Mouse (Mus musculus) intestine, embryonic 14.5 days (tissue): ENCODE measurements at regions not wholly inside any gene's neighbourhood (a gene's known extent, or its start where the extent isn't known, plus 50 kb on each side); places are given as distances from the start of the nearest gene placed in this dataset.

Experiments
- ATAC-seq: fragments of 200-750 bp; cut with Nextera tagmentation; replicated peaks from 2 replicates; pipeline ENCODE4 v1.8.0; 2017; ENCODE audit warnings: low read depth, moderate number of reproducible peaks, moderate TSS enrichment, moderate library complexity; ENCODE audit not compliant: low FRiP score, low TSS enrichment
- DNase-seq: peaks from one replicate; pipeline ENCODE4 v3.0.0-alpha.2; 2018; ENCODE audit warnings: low spot score
- H3K27ac ChIP-seq: fragments of 300-500 bp; sonication (generic); 2 replicates; pipeline ENCODE4 v1.5.1; 2014; ENCODE audit warnings: low read depth, mild to moderate bottlenecking, control low read depth
- H3K27me3 ChIP-seq: fragments of 300-500 bp; sonication (generic); replicated peaks from 2 replicates; pipeline ENCODE4 v1.6.1; 2014; ENCODE audit warnings: low read length, control low read depth; ENCODE audit not compliant: control insufficient read depth, insufficient read depth
- H3K36me3 ChIP-seq: fragments of 300-500 bp; sonication (generic); 2 replicates; pipeline ENCODE4 v1.6.1; 2014; ENCODE audit warnings: low read length, control low read depth; ENCODE audit not compliant: control insufficient read depth, insufficient read depth
- H3K4me1 ChIP-seq: fragments of 300-500 bp; sonication (generic); replicated peaks from 2 replicates; pipeline ENCODE4 v1.6.1; 2014; ENCODE audit warnings: low read length, control low read depth, mixed read lengths; ENCODE audit not compliant: control insufficient read depth, insufficient read depth
- H3K4me2 ChIP-seq: fragments of 300-500 bp; sonication (generic); 2 replicates; pipeline ENCODE4 v1.6.1; 2014; ENCODE audit warnings: low read length
- H3K4me3 ChIP-seq: fragments of 300-500 bp; sonication (generic); 2 replicates; pipeline ENCODE4 v1.5.1; 2014; ENCODE audit warnings: low read depth, low read length, control low read depth, mixed read lengths
- H3K9ac ChIP-seq: fragments of 300-500 bp; sonication (generic); 2 replicates; pipeline ENCODE4 v1.6.1; 2014; ENCODE audit warnings: mild to moderate bottlenecking, low read length
- H3K9me3 ChIP-seq: fragments of 300-500 bp; sonication (generic); 2 replicates; pipeline ENCODE4 v1.6.1; 2016; ENCODE audit warnings: low read length, control low read depth; ENCODE audit not compliant: control insufficient read depth
- WGBS: fragments of 180-500 bp; shearing (Covaris S2); extraction: QIAGEN DNeasy Blood & Tissue Kit; methylation state at CpG from one replicate; pipeline ENCODE4 v1.1.7; 2014; 5-methylcytosine and 5-hydroxymethylcytosine counted together

GRCm38 (mm10) chr15:58718282-58718681 is 170.8 kb upstream of the Gm49356 start:
- Histone ChIP-seq H3K4me2 (no peak overlapping the region), H3K4me1 (no peaks in the 10 kb centered on the region), H3K36me3 (no peaks in the 10 kb centered on the region), H3K27ac (no peak overlapping the region), H3K4me3 (no peak overlapping the region), H3K9me3 (no peaks in the 10 kb centered on the region), H3K9ac (no peak overlapping the region), H3K27me3 (no peaks in the 10 kb centered on the region)
- no peak for ATAC-seq
- no peak for DNase-seq
- 65% methylated on average over 7 of the region's 7 CpGs for WGBS

- no peak overlapping the region for H3K4me2 ChIP-seq
Observed at GRCm38 (mm10) chr15:58719410-58719809, 169.7 kb upstream of the Gm49356 start.

GRCm38 (mm10) chr15:58727041-58727440 is 162.1 kb upstream of the Gm49356 start:
- no peaks in the 10 kb centered on the region for H3K27me3 ChIP-seq
- no peak overlapping the region for H3K27ac ChIP-seq
- H3K4me1 ChIP-seq: no peaks in the 10 kb centered on the region
- H3K9ac ChIP-seq: no peak overlapping the region
- H3K4me2 ChIP-seq: no peak overlapping the region
- H3K4me3 ChIP-seq: no peak overlapping the region
- WGBS: 79% methylated on average over 4 of the region's 4 CpGs
- ATAC-seq (no peak), DNase-seq (no peak)
- no peaks in the 10 kb centered on the region for H3K36me3 ChIP-seq
- H3K9me3 ChIP-seq: no peaks in the 10 kb centered on the region

More at GRCm38 (mm10) chr15:58719410-58719809, 169.7 kb upstream of the Gm49356 start:
- WGBS: 86% methylated on average over 6 of the region's 6 CpGs
- Histone ChIP-seq H3K9me3 (no peaks in the 10 kb centered on the region), H3K9ac (no peak overlapping the region), H3K4me1 (no peaks in the 10 kb centered on the region), H3K27ac (no peak overlapping the region), H3K27me3 (no peaks in the 10 kb centered on the region), H3K4me3 (no peak overlapping the region), H3K36me3 (no peaks in the 10 kb centered on the region)
- no peak for ATAC-seq
- no peak for DNase-seq

GRCm38 (mm10) chr15:58728264-58728663 is 160.8 kb upstream of the Gm49356 start:
- Histone ChIP-seq H3K4me1 (no peaks in the 10 kb centered on the region), H3K9me3 (no peaks in the 10 kb centered on the region), H3K36me3 (no peaks in the 10 kb centered on the region), H3K9ac (no peak overlapping the region), H3K27me3 (no peaks in the 10 kb centered on the region), H3K4me2 (no peak overlapping the region), H3K27ac (no peak overlapping the region), H3K4me3 (no peak overlapping the region)
- DNase-seq: no peak
- no peak for ATAC-seq
- WGBS: 98% methylated on average over 2 of the region's 2 CpGs

GRCm38 (mm10) chr15:58730861-58731260 is 158.2 kb upstream of the Gm49356 start:
- no peak overlapping the region for H3K9ac ChIP-seq
- no peaks in the 10 kb centered on the region for H3K27me3 ChIP-seq
- no peak for ATAC-seq
- no peaks in the 10 kb centered on the region for H3K4me1 ChIP-seq
- H3K27ac ChIP-seq: no peak overlapping the region
- no peaks in the 10 kb centered on the region for H3K9me3 ChIP-seq
- H3K4me3 ChIP-seq: no peak overlapping the region
- DNase-seq: no peak
- 85% methylated on average over 4 of the region's 4 CpGs for WGBS
- no peaks in the 10 kb centered on the region for H3K36me3 ChIP-seq
- no peak overlapping the region for H3K4me2 ChIP-seq

- ATAC-seq: no peak
- Histone ChIP-seq H3K27me3 (no peaks in the 10 kb centered on the region), H3K4me1 (no peaks in the 10 kb centered on the region), H3K27ac (no peak overlapping the region), H3K4me2 (no peak overlapping the region), H3K9ac (no peak overlapping the region), H3K9me3 (no peaks in the 10 kb centered on the region), H3K36me3 (no peaks in the 10 kb centered on the region), H3K4me3 (no peak overlapping the region)
- DNase-seq: no peak
- WGBS: 71% methylated on average over 7 of the region's 7 CpGs
Observed at GRCm38 (mm10) chr15:58731346-58731745, 157.8 kb upstream of the Gm49356 start.

GRCm38 (mm10) chr15:58731952-58732642 is 157.0 kb upstream of the Gm49356 start:
- ATAC-seq (no peak), DNase-seq (no peak)
- H3K4me1 ChIP-seq: no peaks in the 10 kb centered on the region
- no peaks in the 10 kb centered on the region for H3K36me3 ChIP-seq
- peak overlapping the region; percentile 4; the same call in 1 of the 2 replicates for H3K4me2 ChIP-seq
- WGBS: 54% methylated on average over 13 of the region's 13 CpGs
- H3K9me3 ChIP-seq: no peaks in the 10 kb centered on the region
- H3K4me3 ChIP-seq: no peak overlapping the region
- no peaks in the 10 kb centered on the region for H3K27me3 ChIP-seq
- no peak overlapping the region for H3K9ac ChIP-seq
- H3K27ac ChIP-seq: no peak overlapping the region
